Mouse (Mus musculus) hindbrain, embryonic 10.5 days (tissue): ENCODE data around the gene Farp1. TPM values are rescaled to one million over a fixed set of nuclear protein-coding genes. Genes with fewer than 3 reads are reported as not detected.
"Not testable (repeated sequence)": the region's sequence is repeated elsewhere in the genome, so short reads cannot be mapped to it uniquely, and the experiment has no call there.

Experiments
- DNase-seq: peaks from one replicate; pipeline ENCODE4 v3.0.0-alpha.2; 2017; ENCODE audit warnings: low spot score
- H3K27ac ChIP-seq: fragments of 300-500 bp; sonication (generic); 2 replicates; pipeline ENCODE4 v1.5.1; 2016; ENCODE audit warnings: mild to moderate bottlenecking, moderate library complexity
- H3K27me3 ChIP-seq: fragments of 300-500 bp; sonication (generic); 2 replicates; pipeline ENCODE4 v1.6.1; 2016; ENCODE audit warnings: mild to moderate bottlenecking; ENCODE audit not compliant: poor library complexity, insufficient read depth, severe bottlenecking
- H3K36me3 ChIP-seq: fragments of 300-500 bp; sonication (generic); 2 replicates; pipeline ENCODE4 v1.6.1; 2016; ENCODE audit warnings: mild to moderate bottlenecking, moderate library complexity
- H3K4me1 ChIP-seq: fragments of 300-500 bp; sonication (generic); replicated peaks from 2 replicates; pipeline ENCODE4 v1.6.1; 2016; ENCODE audit warnings: mild to moderate bottlenecking
- H3K4me3 ChIP-seq: fragments of 300-500 bp; sonication (generic); 2 replicates; pipeline ENCODE4 v1.5.1; 2016; ENCODE audit warnings: mild to moderate bottlenecking, moderate library complexity
- H3K9me3 ChIP-seq: fragments of 300-500 bp; sonication (generic); 2 replicates; pipeline ENCODE4 v1.6.1; 2016; ENCODE audit warnings: mild to moderate bottlenecking, moderate library complexity
- whole genome bisulfite sequencing: fragments of 180-500 bp; shearing (Covaris S2); methylation state at CpG from one replicate; pipeline ENCODE4 v1.1.7; 2016; 5-methylcytosine and 5-hydroxymethylcytosine counted together
- polyA plus RNA-seq: library from polyadenylated mRNA; unstranded; fragments of >200 nt; fragmentation: Nextera tagmentation; extraction: Ambion mirVana; gene quantifications from 2 replicates; pipeline ENCODE4 v1.2.1, GENCODE M21; 2016

Farp1 gene
- polyA plus RNA-seq, 1 experiment from 2014 or later: 25.2 TPM

GRCm38 (mm10) chr14:121036612-121037221 is 1.7 kb downstream of the Farp1 start:
- H3K27ac ChIP-seq: peak overlapping the region; percentile 98
- 4% methylated on average over 19 of the region's 19 CpGs for WGBS
- peaks cover 19% of the 10 kb centered on the region for H3K27me3 ChIP-seq
- peak; percentile 62 for DNase-seq
- H3K4me3 ChIP-seq: peak overlapping the region; percentile 87
- H3K4me1 ChIP-seq: peaks cover 45% of the 10 kb centered on the region
- H3K36me3 ChIP-seq: no peaks in the 10 kb centered on the region
- H3K9me3 ChIP-seq: no peaks in the 10 kb centered on the region

GRCm38 (mm10) chr14:121037276-121037675 is 2.3 kb downstream of the Farp1 start:
- Histone ChIP-seq H3K36me3 (no peaks in the 10 kb centered on the region), H3K27ac (no peak overlapping the region), H3K4me3 (peak overlapping the region; percentile 87), H3K27me3 (peaks cover 19% of the 10 kb centered on the region), H3K9me3 (no peaks in the 10 kb centered on the region), H3K4me1 (peaks cover 45% of the 10 kb centered on the region)
- DNase-seq: no peak
- 57% methylated on average over 7 of the region's 7 CpGs for WGBS

- Histone ChIP-seq H3K4me1 (peaks cover 41% of the 10 kb centered on the region), H3K4me3 (peak overlapping the region; percentile 87; the same call in 1 of the 2 replicates), H3K27me3 (peaks cover 13% of the 10 kb centered on the region), H3K27ac (no peak overlapping the region), H3K36me3 (no peaks in the 10 kb centered on the region), H3K9me3 (no peaks in the 10 kb centered on the region)
- DNase-seq: peak; percentile 33
- 63% methylated on average over 5 of the region's 5 CpGs for WGBS
Measured at GRCm38 (mm10) chr14:121038676-121039075, 3.7 kb downstream of the Farp1 start.

GRCm38 (mm10) chr14:121044145-121044544 is 9.1 kb downstream of the Farp1 start:
- Histone ChIP-seq H3K36me3 (peaks cover 4% of the 10 kb centered on the region; the same call in 1 of the 2 replicates), H3K27ac (no peak overlapping the region), H3K9me3 (peaks cover 9% of the 10 kb centered on the region), H3K4me1 (peaks cover 19% of the 10 kb centered on the region), H3K27me3 (no peaks in the 10 kb centered on the region), H3K4me3 (no peak overlapping the region)
- WGBS: 85% methylated on average over 3 of the region's 3 CpGs
- no peak for DNase-seq

- Histone ChIP-seq H3K36me3 (peaks cover 4% of the 10 kb centered on the region; the same call in 1 of the 2 replicates), H3K27ac (no peak overlapping the region), H3K27me3 (no peaks in the 10 kb centered on the region; the same call in 1 of the 2 replicates), H3K9me3 (peaks cover 9% of the 10 kb centered on the region), H3K4me3 (no peak overlapping the region), H3K4me1 (peaks cover 19% of the 10 kb centered on the region)
- DNase-seq: no peak
- 89% methylated on average over 9 of the region's 9 CpGs for WGBS
Measured at GRCm38 (mm10) chr14:121046313-121046961, 11.4 kb downstream of the Farp1 start.

GRCm38 (mm10) chr14:121047780-121048179 is 12.8 kb downstream of the Farp1 start:
- no peak overlapping the region for H3K27ac ChIP-seq
- no peak overlapping the region for H3K4me3 ChIP-seq
- H3K27me3 ChIP-seq: no peaks in the 10 kb centered on the region; the same call in 1 of the 2 replicates
- DNase-seq: no peak
- peaks cover 4% of the 10 kb centered on the region; the same call in 1 of the 2 replicates for H3K36me3 ChIP-seq
- peaks cover 31% of the 10 kb centered on the region for H3K4me1 ChIP-seq
- WGBS: 87% methylated on average over 6 of the region's 6 CpGs
- peaks cover 9% of the 10 kb centered on the region for H3K9me3 ChIP-seq

- 91% methylated on average over 3 of the region's 4 CpGs for WGBS
Measured at GRCm38 (mm10) chr14:121051002-121051401, 16.0 kb downstream of the Farp1 start.

GRCm38 (mm10) chr14:121053020-121053518 is 18.1 kb downstream of the Farp1 start:
- peak; percentile 71 for DNase-seq
- Histone ChIP-seq H3K4me1 (peaks cover 51% of the 10 kb centered on the region), H3K9me3 (no peaks in the 10 kb centered on the region), H3K36me3 (peaks cover 5% of the 10 kb centered on the region; the same call in 1 of the 2 replicates), H3K4me3 (peak overlapping the region; percentile 30), H3K27ac (peak overlapping the region; percentile 76), H3K27me3 (no peaks in the 10 kb centered on the region; the same call in 1 of the 2 replicates)
- 0% methylated on average over 5 of the region's 5 CpGs for WGBS

More at GRCm38 (mm10) chr14:121051002-121051401, 16.0 kb downstream of the Farp1 start:
- not testable (repeated sequence) for H3K27ac ChIP-seq, H3K27me3 ChIP-seq, H3K4me3 ChIP-seq, H3K9me3 ChIP-seq, H3K36me3 ChIP-seq, DNase-seq
- H3K4me1 ChIP-seq: peaks cover 53% of the 10 kb centered on the region

- H3K9me3 ChIP-seq: no peaks in the 10 kb centered on the region
- peaks cover 60% of the 10 kb centered on the region for H3K4me1 ChIP-seq
- no peak for DNase-seq
- H3K27me3 ChIP-seq: no peaks in the 10 kb centered on the region; the same call in 1 of the 2 replicates
- H3K36me3 ChIP-seq: 0 out of 2 replicates have a peak, but pooled peaks cover 9% of the 10 kb centered on the region
- H3K4me3 ChIP-seq: no peak overlapping the region
- peak overlapping the region; percentile 76; the same call in 1 of the 2 replicates for H3K27ac ChIP-seq
- WGBS: 61% methylated on average over 5 of the region's 5 CpGs
Measured at GRCm38 (mm10) chr14:121054062-121054461, 19.1 kb downstream of the Farp1 start.

GRCm38 (mm10) chr14:121057750-121058149 is 22.8 kb downstream of the Farp1 start:
- 0 out of 2 replicates have a peak, but pooled peaks cover 9% of the 10 kb centered on the region for H3K36me3 ChIP-seq
- H3K9me3 ChIP-seq: no peaks in the 10 kb centered on the region
- H3K27me3 ChIP-seq: no peaks in the 10 kb centered on the region
- DNase-seq: no peak
- peaks cover 83% of the 10 kb centered on the region for H3K4me1 ChIP-seq
- WGBS: 98% methylated on average over 5 of the region's 5 CpGs
- H3K27ac ChIP-seq: no peak overlapping the region
- H3K4me3 ChIP-seq: no peak overlapping the region

GRCm38 (mm10) chr14:121058481-121058880 is 23.5 kb downstream of the Farp1 start:
- Histone ChIP-seq H3K27ac (no peak overlapping the region), H3K27me3 (no peaks in the 10 kb centered on the region), H3K36me3 (0 out of 2 replicates have a peak, but pooled peaks cover 9% of the 10 kb centered on the region), H3K9me3 (no peaks in the 10 kb centered on the region), H3K4me1 (peaks cover 82% of the 10 kb centered on the region), H3K4me3 (no peak overlapping the region)
- 97% methylated on average over 1 of the region's 1 CpGs for WGBS
- no peak for DNase-seq

- Histone ChIP-seq H3K4me1 (peaks cover 81% of the 10 kb centered on the region), H3K27me3 (no peaks in the 10 kb centered on the region), H3K36me3 (0 out of 2 replicates have a peak, but pooled peaks cover 9% of the 10 kb centered on the region), H3K4me3 (no peak overlapping the region), H3K9me3 (no peaks in the 10 kb centered on the region), H3K27ac (peak overlapping the region; percentile 73; the same call in 1 of the 2 replicates)
- DNase-seq: peak; percentile 42
- WGBS: 30% methylated on average over 10 of the region's 10 CpGs
Measured at GRCm38 (mm10) chr14:121059266-121059665, 24.3 kb downstream of the Farp1 start.

- Histone ChIP-seq H3K4me1 (peaks cover 73% of the 10 kb centered on the region), H3K9me3 (no peaks in the 10 kb centered on the region), H3K27me3 (no peaks in the 10 kb centered on the region), H3K27ac (no peak overlapping the region), H3K36me3 (peaks cover 12% of the 10 kb centered on the region), H3K4me3 (no peak overlapping the region)
- DNase-seq: no peak
- WGBS: 81% methylated on average over 11 of the region's 11 CpGs
Measured at GRCm38 (mm10) chr14:121060484-121060883, 25.5 kb downstream of the Farp1 start.
